Mouse (Mus musculus) kidney, postnatal 10 days (tissue): ENCODE measurements around the gene Olfr340.
"Not testable (repeated sequence)": the region's sequence is repeated elsewhere in the genome, so short reads cannot be mapped to it uniquely, and the experiment has no call there.

Source experiments
- DNase-seq: peaks from one replicate; pipeline ENCODE4 v3.0.0; 2021; ENCODE audit warnings: mixed read lengths

Olfr340 gene

GRCm38 (mm10) chr2:36452287-36452686 is at the start of gene Olfr340:
TSS of gene Olfr340 (plus strand) at chr2:36452587.
- no peak for DNase-seq

- DNase-seq, result not testable (repeated sequence)
Measured at GRCm38 (mm10) chr2:36415174-36415573, 37.2 kb upstream of the Olfr340 start.

- DNase-seq, result not testable (repeated sequence)
Measured at GRCm38 (mm10) chr2:36415591-36415990, 36.8 kb upstream of the Olfr340 start.

GRCm38 (mm10) chr2:36418647-36419046 is 33.7 kb upstream of the Olfr340 start, which contains the start of gene Olfr339:
TSS of gene Olfr339 (plus strand) at chr2:36418947.
- no peak for DNase-seq

GRCm38 (mm10) chr2:36473634-36474033 is 21.2 kb downstream of the Olfr340 start:
- DNase-seq, result no peak

GRCm38 (mm10) chr2:36482368-36482767 is 30.0 kb downstream of the Olfr340 start, which contains the start of gene Olfr341:
TSS of gene Olfr341 (minus strand) at chr2:36482468.
- no peak for DNase-seq
